Mouse (Mus musculus) cerebellum, adult 11-12 months (tissue): ENCODE measurements around the gene Casq2.

Experiments used
- DNase-seq: peaks from one replicate; pipeline ENCODE4 v3.0.0; 2022

The Casq2 gene

DNA sequence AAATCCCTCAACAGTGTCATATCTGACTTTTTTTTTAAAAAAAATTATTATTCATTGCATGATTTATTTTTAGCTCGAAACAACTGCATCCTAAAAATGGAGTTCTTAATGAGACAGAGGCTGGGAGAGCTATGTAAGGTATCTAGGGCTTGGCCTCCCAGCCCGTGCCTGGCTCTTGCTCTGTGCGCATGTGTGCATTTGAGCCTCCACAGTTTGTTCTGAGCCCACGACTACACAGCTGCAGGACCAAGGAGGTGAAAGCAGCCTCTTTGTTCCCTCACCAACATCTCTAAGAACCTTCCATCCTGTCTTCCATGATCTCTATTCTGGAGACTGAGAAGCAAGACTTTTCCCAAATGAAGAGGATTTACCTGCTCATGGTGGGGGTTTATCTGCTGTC, at the start of gene Casq2:
Gene Casq2 (plus strand): TSS at position 133 of the 400 bp plus-strand sequence.
- DNase-seq: no peak

DNA sequence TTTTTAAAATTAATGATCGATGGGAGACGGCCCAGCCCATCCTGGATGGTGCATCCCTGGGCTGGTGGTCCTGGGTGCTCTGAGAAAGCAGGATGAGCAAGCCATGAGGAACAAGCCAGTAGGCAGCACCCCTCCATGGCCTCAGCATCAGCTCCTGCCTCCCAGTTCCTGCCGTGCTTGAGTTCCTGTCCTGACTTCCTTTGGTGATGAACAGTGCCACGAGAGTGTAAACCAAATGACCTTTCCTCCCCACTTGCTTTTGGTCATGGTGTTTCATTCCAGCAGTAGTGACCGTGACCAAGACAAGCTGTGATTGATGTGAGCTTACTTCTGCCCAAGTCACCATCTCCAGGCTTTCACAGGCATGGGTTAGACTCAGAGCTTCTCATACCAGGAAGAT, 48.4 kb upstream of the Casq2 start:
- DNase-seq: no peak

DNA sequence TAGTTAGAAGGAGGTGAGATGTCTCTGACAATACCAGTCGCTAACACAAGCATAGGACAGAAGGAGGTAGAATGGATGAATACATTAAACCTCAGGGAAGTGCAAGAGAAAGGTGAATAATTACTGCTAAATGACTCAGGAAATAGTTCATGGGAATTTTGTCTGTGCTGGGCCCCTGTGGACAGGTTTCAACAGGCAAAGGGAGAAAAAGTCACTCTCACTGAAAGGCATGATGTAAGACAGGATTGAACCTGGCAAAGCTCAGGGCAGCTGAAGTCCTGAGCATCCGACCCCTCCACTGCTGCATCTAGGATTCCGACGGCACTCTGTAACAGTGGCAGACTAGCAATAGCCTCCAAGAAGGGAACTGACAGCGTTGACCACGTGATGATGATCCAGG, 47.6 kb upstream of the Casq2 start:
- DNase-seq: no peak

DNA sequence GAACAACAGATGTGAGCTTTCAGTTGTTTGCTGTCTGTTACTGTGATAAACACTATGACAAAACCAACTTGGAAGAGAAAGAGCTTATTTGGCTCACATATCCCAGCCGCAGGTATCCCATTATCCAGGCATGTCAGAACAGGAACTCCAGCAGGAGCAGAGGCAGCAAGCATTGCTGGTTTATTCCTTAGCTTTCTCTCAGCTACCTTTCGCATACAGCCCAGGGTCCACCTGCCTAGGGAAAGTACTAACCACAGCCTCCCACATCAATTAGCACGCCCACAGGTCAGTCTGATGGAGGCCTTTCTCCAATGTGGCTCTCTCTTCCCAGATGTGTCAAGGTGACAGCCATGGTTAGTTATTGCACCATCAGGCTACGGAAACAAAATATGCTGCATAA, 44.6 kb upstream of the Casq2 start:
- DNase-seq: no peak

DNA sequence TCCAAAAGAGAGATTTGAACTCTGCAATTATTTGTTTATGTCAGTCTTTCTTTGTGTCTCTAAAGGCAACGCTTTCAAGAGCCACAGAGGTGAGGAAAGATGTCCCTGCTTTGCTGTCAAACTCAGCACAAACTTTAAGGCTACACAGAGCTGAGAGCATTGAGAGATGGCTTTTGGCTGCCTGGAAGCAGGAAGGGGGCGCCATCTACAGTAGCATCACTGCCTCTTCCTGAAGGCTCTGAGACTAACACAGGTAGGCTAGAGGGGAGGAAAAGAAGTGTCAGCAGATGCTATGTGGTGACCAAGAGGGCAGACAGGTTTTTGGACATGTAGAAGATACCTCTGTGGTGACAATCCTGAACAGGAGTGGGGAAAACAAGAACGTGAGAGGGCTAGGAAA, 41.1 kb upstream of the Casq2 start:
- DNase-seq: peak; percentile 22

DNA sequence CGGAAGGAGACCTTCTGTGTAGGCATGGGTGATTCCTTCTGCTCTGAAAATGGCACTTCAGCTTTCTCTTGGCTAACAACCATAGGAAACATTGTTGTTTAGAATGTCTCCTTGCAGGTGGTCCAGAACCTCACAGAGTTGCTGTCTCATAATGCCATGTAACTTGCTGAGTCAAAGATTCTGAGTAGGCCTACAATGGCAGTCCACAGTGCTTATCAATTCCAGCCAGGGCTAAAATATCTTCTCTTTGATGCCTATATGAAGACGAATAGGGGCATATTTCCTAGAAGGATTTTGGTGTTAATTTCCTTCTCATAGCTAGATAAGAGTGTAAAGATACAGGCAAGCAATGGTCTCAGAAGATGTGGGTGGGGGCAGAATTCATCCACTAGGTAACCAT, 38.7 kb upstream of the Casq2 start:
- DNase-seq: no peak

DNA sequence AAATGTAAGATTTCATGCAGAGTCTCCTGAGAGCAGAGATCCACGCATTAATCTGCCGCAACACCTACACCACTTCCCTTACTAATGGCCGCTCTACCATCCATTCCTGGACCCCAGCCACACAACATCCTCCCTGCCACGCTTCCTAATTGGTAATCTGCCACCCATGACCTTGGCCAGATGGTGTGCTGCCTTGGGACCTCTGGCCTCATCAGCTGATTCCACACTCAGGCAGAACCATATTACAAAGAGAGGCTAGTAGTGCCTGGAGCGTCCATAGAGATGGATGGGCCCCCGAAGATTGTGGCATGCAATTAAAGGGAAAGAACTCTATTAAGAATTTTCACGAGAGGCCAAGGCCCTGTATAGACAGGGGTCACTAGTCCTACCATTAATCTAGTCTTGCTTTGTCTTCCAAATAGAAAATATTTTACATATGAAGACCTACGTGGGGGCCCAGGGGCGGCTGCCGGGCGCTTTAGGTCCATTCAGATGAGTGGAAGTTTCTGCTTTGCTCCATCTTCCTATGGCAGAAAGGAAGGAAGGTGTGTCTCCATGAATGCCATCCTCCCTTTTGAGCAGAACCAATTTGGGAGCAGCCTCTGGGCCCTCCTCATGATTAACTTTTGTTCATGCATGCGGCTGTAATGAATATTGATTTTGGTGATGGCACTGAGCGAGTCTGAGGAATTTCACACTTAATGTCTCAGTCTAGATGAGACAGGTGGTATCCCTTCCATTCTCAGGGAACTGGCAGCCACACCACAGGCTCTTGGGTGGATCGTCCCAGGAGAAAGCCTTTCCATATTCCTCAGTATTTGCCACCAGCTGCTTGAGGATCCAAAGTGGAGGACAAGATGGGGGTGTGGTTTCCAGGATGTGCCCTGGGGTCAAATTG, 36.8 kb upstream of the Casq2 start:
- DNase-seq: no peak

DNA sequence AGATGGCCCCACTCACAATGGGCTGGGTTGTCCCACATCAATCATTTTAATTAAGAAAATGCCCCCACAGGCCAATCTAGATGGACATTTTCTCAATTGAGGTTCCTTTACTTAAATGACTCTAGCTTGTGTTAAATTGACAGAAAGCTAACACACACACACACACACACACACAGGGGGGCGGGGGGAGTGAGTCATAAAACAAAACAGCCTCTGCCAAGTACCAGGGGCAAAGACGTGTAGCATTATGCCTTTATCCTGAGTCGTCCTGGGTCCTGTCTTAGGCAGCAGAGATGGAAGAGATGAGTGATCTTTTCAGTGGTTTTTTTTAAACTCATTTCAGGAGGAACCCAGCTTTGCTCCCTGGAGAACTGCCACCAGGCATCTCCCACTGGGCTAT, 34.2 kb upstream of the Casq2 start:
- DNase-seq: no peak

DNA sequence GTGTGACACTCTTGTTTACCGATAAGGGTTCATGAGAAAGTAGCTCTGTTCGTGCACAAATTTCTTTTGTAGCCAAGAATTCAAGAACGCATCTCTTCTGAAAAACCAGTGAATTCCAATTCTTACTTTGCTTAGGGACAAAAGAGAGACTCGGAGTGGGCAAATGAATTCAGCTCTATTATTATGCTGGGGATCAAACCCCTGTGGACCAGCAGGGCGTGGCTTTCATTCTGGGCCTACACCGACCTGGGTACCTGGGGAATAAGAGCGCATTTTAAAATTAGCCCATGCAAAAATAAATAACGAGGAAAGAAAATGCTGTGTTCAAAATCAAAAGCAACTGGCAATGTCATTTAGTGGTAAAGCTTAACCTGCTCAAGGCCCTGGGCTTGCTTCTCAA, 32.9 kb upstream of the Casq2 start:
- DNase-seq: no peak

DNA sequence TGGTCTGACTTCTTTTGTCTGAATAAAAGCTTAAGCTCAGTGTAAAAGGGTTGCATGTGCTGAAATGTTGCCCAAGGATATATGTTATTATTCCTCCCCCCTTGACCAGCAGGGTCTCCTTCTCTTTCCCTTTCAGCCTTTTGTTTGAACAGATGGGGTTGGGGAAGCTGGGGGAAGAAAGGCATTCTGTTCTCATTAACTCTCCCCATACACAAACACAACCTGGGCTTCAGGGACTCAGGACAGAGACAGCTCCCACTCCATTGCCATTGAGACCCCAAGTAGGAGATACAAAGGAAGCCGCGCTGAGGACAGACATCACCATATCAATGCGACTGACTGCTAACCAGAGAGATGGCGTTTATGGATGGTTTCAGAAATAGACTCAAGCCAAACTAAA, 30.3 kb upstream of the Casq2 start:
- DNase-seq: no peak

DNA sequence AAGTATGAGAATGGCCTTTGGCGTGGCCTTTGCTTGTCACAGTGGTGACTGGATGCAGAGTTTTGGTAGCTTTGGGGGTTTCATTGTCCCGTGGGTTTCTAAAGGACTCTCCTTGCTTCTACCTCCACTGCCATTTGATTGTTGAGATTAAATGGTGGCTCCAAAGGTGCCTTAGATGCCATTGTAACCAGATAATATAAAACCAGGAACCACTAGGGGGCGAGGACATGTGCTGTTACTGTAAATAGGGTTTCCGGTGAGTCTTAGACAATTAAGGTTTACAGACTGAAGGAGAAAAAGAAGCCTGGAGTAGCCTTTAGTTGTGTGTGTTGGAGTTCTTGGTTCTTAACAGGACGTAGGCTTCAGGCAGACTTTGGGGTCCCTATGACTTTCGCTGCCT, 26.1 kb upstream of the Casq2 start:
- no peak for DNase-seq

DNA sequence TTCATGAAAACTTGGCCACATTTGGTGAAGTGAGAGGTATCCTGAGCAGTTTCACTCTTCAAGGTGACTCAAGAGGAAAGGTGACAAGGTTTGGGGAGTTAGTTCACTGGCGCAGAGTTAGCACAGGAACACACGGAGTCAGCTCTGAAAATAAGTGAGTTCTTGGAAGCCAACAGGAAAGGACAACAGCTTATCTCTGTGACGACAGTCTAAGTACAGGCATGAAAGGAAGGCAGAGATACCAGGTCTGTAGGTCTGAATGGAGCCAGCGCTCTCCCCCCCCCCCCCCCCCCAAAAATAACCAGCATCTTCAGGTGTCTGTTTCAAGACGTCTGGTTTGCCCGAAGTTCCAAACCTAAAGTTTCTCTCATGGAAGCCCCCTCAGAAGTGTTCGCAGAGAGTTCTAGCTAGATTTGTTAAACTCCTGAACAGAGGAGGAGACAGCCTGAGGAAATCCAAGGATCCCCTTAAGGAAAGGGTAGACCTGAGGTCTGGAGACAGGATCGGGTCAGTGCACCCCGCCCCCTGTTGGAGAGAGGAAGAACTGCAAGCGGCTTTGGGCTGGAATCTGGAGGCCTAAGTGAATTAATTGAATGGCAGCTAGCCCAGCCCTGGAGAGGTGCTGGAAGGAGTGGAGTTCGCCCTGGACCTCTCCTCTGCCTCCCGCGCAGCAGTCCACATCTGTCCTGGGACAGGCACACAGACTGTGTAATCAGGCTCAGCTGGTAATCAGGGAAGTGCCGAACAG, 24.1 kb upstream of the Casq2 start:
- peak; percentile 61 for DNase-seq

DNA sequence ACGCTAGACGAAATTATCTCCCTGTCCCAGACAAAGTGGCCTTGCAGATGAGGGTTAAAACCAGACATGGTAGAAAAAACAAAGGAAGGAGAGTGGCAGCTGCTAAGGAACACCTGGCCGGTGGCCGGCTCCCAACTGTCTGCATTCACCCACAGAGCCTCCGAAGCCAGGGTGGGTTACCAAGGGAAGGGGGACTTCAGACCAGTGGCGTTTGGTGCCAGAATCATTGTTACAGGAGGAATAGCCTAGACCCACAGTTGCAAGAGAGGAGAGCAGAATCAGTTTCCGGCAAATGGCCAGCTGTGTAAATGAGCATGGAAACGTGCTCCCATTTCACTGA, 23.6 kb upstream of the Casq2 start:
- no peak for DNase-seq

DNA sequence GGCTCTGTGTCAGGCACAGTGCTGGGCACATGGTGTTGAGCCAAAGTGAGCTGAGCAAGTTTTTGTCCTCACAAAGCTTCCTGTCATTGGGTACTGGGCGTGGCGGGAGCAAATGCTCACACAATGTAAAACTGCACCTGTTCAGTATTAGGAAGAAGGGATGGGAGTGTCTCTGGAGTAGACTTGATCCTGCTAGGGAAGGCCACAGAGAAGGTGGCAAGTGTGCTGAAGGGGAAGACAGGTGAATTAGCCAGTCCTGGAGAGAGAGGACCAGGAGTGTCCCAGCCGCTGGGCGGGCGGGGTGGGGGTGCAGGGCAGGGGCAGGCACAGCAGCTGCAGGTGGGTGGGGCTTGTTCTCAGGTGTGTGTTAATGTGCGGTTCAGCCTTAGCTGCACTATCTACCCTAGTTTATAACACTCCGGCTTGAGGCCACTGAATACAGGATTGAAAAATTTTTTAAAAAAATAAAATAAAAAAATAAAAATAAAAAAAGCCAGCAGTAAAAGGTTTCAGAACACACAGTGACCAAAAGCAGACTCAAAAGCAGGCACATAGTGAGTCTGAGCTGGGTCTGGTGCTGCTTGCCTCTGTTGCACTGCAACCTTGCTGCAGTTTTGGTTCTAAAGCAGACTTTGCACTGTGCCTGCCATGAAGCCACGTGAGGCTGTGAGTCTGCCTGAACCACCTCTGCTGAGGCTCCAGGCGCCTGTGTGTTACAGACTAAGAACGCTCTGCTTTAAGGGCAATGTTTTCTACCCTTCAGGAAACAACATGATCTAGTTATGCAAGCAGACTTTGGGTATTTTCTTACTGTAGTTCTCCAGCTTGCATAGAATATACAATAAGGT, 22.7 kb upstream of the Casq2 start:
- no peak for DNase-seq

DNA sequence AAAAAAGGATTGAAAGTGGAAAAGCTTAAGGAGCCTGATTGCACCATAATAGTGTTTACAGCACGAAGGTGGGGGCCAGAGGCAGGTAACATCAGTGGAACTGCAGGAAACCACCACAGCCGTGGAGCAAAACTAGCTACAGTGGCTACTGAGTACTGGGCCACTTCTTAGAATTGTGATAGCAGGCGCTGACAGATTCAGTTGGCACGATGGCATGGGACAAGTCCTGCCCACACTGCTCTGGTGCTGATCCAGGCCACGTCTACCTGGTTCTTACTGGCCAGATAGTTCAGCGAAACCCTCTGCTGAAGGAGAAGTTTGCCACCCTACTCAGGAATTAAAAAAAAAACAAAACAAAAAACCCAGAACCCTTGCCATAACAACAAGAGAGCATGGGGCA, 21.6 kb upstream of the Casq2 start:
- no peak for DNase-seq

DNA sequence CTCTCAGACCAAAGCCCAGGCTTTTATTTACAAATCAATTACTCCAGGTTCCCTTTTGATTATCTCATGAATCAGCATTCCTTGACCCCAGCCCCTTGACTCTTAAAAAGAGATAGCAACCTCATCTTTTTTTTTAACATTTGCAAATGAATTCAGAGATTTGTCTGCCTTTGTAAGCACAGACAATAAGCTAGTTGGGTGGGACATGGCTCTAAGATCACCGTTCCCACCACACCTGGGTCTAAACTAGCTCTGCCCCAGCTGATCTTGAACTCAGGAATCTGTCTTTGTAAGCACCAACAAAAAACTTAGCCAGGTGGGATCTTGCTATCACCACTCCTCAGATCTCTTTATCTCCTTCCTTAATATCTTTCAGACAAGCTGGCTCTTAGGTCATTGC, 18.9 kb upstream of the Casq2 start:
- DNase-seq: no peak

DNA sequence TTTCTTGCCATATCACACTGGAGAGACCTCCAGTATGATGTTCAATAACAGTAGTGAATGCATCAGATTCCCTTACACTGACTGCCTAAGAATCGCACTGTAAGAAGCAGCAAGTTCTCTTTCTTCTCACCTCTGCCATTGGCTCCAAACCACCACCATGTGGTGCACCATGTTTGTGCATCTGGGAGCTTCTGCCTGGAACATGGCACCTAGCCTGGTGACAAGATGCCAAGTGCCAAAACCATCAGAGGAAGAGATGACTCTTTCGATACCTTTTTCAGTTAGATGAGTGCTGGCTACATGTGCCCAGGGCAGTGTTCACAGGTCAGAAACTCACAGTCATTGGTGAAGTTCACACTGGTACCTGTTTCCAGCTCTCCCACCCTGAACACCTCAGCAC, 18.4 kb upstream of the Casq2 start:
- DNase-seq: no peak

DNA sequence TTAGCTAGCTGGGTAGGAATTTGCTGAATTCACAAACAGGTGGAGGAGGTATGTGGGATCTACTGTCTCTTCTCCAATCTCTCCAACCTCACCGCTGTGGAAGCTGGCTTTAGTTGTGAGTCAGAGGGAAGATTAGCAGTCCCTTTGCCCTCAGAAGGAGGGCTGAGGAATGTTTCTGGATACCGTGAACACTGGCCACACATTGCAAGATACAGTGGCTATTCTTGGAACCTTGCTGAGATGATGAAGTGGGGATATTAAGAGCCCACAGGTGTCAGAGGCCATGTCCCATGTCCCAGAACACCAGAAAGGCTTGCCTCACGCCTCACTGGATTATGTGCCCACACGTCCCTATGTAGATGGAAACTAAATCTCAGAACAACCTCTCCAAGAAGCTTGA, 17.0 kb upstream of the Casq2 start:
- no peak for DNase-seq

DNA sequence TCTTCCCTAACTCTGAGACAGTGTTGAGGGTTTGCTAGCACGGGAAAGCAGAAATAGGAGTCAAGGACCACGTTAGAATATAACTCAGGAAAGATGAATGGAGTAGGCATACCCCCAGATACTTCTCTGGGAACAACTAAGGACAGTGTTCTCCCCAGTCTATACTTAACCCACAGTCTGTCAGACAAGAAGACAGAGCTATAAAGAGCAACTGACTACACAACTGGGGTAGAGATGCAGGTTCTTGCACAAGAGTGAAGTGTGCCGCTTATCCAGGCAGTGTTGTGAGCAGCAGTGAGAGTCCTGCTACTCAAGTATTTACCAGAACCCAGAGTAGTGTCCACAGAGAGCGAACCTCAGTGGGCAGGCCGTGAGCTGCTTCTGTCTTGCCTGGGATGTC, 16.5 kb upstream of the Casq2 start:
- DNase-seq: no peak

DNA sequence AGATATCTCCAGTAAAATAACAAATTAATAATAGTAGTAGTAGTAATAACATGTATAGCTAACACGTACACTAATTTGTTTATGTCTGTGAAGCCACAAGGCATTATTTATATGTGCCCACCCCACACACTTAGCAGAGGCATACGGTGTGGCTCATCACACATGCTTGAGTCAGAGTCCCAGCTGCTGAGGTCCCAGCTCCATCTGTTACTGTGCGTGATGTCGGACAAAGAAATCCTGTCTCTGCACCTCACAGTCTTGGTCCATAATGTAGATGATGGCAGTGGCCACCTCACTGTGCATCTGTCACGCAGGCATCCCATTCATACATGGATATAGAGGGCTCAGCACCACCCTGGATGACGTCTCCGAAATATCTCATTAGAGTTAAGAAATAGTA, 15.9 kb upstream of the Casq2 start:
- no peak for DNase-seq

DNA sequence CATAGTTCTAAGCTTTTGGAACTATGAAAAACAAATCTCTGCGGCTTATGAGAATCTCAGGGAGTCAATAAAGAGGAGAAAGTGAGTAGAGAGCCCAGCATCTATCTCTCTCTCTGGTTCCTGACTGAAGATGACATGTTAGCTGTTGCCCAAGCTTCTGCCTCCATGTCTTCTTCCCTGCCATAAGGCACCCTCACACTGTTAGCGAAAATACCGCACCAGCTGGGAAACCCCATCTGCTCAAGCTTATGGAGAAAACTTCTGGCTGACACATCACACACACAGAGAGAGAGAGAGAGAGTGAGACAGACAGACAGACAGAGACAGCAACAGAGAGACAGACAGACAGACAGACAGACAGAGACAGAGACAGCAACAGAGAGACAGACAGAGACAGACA, 15.2 kb upstream of the Casq2 start:
- no peak for DNase-seq

DNA sequence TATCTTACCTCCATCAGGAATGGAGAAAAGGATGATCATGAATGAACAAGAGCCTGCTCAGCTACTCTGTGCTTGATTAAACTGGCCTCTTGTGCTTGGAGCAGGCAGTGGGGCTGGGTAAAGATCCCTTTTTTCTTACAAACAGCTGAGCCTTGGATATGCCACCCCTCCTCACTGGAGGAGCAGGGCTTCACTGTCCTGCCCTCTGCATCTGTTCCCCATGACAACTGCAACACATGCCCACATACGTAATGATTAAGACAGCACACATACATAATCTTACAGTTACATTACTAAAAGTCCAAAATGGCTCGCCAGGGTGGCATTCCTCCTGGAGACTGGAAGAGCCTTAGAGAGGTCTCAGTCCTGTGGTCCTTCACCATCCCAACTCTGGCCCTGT, 6.8 kb upstream of the Casq2 start:
- DNase-seq: no peak

DNA sequence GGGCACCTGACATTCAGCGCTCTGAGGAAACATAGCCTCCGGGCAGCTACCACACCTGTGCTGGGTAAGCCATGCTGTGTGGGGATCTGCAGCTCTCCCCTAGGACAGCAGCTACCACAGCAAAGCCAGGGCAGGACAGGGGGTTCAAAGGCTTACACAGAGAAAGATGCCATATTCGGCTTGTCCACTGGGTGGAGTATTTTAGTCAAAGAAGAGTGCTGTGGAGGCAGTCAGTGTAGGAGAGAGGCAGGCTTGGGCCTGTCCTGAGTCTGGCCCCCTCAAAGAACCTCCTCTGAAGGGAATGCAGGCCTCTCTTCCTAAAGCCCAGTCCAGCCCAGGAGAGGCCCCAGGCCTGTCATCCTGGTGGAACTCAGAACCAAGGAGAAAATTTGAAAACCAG, 4.4 kb upstream of the Casq2 start:
- DNase-seq: peak; percentile 26
